Mouse (Mus musculus): Measurements from ENCODE around the gene Cpne6. TPM values are rescaled to one million over a fixed set of nuclear protein-coding genes. Genes with fewer than 3 reads are reported as not detected.

Gene Cpne6
- polyA plus RNA-seq, 1 experiment from 2014 or later, result 0.39 TPM

DNA sequence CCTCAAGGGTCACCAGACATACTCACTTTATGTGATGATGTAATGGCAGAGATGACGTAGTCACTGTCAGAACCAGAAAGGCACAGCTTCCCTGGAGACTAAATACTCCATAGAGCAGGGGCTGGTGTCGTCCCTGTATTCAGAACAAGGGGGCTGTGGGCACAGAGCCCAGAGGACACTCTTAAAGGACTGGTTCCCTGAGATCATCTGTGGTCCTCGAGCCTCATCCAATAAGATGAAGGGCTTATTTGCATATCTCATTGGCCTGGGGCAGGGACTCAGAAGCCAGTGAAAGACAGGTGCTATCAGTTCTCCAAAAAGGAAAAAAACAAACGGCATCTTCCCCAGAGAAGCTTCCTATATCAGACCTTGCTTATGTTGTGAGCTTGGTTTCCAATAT, 13.8 kb downstream of the Cpne6 start:
- H3K4me2 ChIP-seq (replicated peaks; ENCODE audit: low read depth), result no peak overlapping the region
- H3K4me3 ChIP-seq (ENCODE audit: low read depth, low read length), result no peak overlapping the region
- no peak overlapping the region for H3K27ac ChIP-seq (ENCODE audit: low read depth, low read length)
- ATAC-seq, result no peak
- peaks cover 20% of the 10 kb centered on the region for H3K27me3 ChIP-seq (replicated peaks; ENCODE audit: control insufficient read depth, insufficient read depth, low read length)
- no peaks in the 10 kb centered on the region for H3K4me1 ChIP-seq (replicated peaks; ENCODE audit: control insufficient read depth, insufficient read depth, low read length)
- H3K9ac ChIP-seq (ENCODE audit: low read depth, low read length), result no peak overlapping the region
- no peaks in the 10 kb centered on the region for H3K9me3 ChIP-seq (ENCODE audit: control insufficient read depth)
- TF ChIP-seq CTCF (IDR thresholded peaks at IDR 0.05; ENCODE audit: low read depth), result no peak
- H3K36me3 ChIP-seq (ENCODE audit: control insufficient read depth, insufficient read depth), result no peaks in the 10 kb centered on the region
- WGBS, result 48% methylated on average over 4 of the region's 4 CpGs

DNA sequence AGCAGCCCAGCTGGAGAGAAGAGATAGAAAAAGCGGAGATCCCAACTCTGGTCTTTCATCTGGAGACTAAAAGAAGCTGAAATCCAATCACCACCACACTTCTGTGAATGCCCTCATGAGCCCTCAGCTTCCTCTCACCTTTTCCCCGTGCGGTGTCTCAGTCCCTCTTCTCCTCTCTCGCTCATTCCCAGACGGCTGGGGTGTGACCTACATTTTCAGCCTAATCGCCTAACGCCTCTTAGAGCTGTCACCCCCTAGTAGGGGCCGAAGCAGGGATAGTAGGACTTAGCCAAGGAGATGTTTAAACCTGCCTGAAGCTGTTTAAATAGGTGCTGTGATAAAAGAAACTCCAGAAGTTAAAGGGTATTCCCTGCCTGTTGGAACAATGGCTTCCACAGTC, 14.5 kb downstream of the Cpne6 start, which contains the start of gene Nrl:
Gene Nrl (minus strand): TSS at position 197 of the 400 bp plus-strand sequence.
- Histone ChIP-seq H3K4me2 (replicated peaks; ENCODE audit: low read depth) (no peak within 1 kb of the TSS), H3K9me3 (ENCODE audit: control insufficient read depth) (no peaks in the 10 kb centered on the region)

DNA sequence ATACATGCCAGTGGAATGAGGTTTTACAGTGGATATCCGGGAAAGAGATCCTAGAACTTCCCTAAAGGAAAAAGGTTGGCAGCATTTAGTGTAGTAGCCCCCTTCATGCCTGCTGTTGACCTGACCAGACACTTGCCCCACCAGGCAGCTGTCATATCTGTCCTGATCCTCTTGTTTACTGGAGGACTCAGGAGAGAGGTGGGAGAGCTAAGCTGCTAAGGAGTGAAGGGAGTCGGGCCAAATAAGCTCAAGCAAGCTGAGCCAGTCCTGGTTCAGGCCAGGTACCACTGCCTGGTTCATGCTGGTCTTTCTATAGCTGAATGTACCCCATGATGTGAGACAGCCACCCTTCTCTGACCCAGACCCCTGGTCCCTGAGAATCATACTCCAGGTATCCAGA, 16.4 kb downstream of the Cpne6 start:
- no peaks in the 10 kb centered on the region for H3K4me1 ChIP-seq (replicated peaks; ENCODE audit: control insufficient read depth, insufficient read depth, low read length)
- ATAC-seq, result no peak
- whole genome bisulfite sequencing, result 82% methylated on average over 2 of the region's 2 CpGs
- no peaks in the 10 kb centered on the region for H3K36me3 ChIP-seq (ENCODE audit: control insufficient read depth, insufficient read depth)
- H3K27me3 ChIP-seq (replicated peaks; ENCODE audit: control insufficient read depth, insufficient read depth, low read length), result peaks cover 11% of the 10 kb centered on the region; the same call in 1 of the 2 replicates
- H3K9me3 ChIP-seq (ENCODE audit: control insufficient read depth), result no peaks in the 10 kb centered on the region
- no peak overlapping the region for H3K4me2 ChIP-seq (replicated peaks; ENCODE audit: low read depth)
- H3K4me3 ChIP-seq (ENCODE audit: low read depth, low read length), result no peak overlapping the region
- no peak overlapping the region for H3K9ac ChIP-seq (ENCODE audit: low read depth, low read length)
- TF ChIP-seq CTCF (IDR thresholded peaks at IDR 0.05; ENCODE audit: low read depth), result no peak
- no peak overlapping the region for H3K27ac ChIP-seq (ENCODE audit: low read depth, low read length)

More for the DNA sequence above, 14.5 kb downstream of the Cpne6 start, which contains the start of gene Nrl:
- H3K36me3 ChIP-seq (ENCODE audit: control insufficient read depth, insufficient read depth), result no peaks in the 10 kb centered on the region
- no peak within 1 kb of the TSS for H3K27ac ChIP-seq (ENCODE audit: low read depth, low read length)
- peaks cover 20% of the 10 kb centered on the region for H3K27me3 ChIP-seq (replicated peaks; ENCODE audit: control insufficient read depth, insufficient read depth, low read length)
- 22% methylated on average over 8 of the region's 8 CpGs for WGBS
- H3K4me3 ChIP-seq (ENCODE audit: low read depth, low read length), result no peak within 1 kb of the TSS
- TF ChIP-seq CTCF (IDR thresholded peaks at IDR 0.05; ENCODE audit: low read depth), result no peak
- no peak within 1 kb of the TSS for H3K9ac ChIP-seq (ENCODE audit: low read depth, low read length)
- no peak for ATAC-seq
- H3K4me1 ChIP-seq (replicated peaks; ENCODE audit: control insufficient read depth, insufficient read depth, low read length), result no peaks in the 10 kb centered on the region

DNA sequence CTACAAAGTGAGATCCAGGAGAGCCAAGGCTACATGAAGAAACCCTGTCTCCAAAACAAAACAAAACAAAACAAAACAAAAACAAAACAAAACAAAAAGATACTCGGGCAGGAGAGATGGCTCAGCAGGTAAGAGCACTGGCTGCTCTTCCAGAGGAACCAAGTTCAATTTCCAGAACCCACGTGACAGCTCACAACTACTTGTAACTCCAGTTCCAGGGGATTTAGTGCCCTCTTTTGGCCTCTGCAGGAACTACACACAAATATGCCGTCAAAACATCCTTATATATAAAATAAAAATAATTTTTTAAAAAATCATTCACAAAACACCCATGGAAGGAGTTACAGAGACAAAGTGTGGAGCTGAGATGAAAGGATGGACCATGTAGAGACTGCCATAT, 17.7 kb downstream of the Cpne6 start:
- Histone ChIP-seq H3K36me3 (ENCODE audit: control insufficient read depth, insufficient read depth) (no peaks in the 10 kb centered on the region), H3K9me3 (ENCODE audit: control insufficient read depth) (no peaks in the 10 kb centered on the region), H3K27ac (ENCODE audit: low read depth, low read length) (no peak overlapping the region), H3K4me1 (replicated peaks; ENCODE audit: control insufficient read depth, insufficient read depth, low read length) (no peaks in the 10 kb centered on the region), H3K4me2 (replicated peaks; ENCODE audit: low read depth) (no peak overlapping the region), H3K9ac (ENCODE audit: low read depth, low read length) (no peak overlapping the region), H3K4me3 (ENCODE audit: low read depth, low read length) (no peak overlapping the region), H3K27me3 (replicated peaks; ENCODE audit: control insufficient read depth, insufficient read depth, low read length) (peaks cover 5% of the 10 kb centered on the region; the same call in 1 of the 2 replicates)
- WGBS, result 20% methylated on average over 3 of the region's 3 CpGs
- no peak for ATAC-seq
- TF ChIP-seq CTCF (IDR thresholded peaks at IDR 0.05; ENCODE audit: low read depth), result peak; percentile 69

DNA sequence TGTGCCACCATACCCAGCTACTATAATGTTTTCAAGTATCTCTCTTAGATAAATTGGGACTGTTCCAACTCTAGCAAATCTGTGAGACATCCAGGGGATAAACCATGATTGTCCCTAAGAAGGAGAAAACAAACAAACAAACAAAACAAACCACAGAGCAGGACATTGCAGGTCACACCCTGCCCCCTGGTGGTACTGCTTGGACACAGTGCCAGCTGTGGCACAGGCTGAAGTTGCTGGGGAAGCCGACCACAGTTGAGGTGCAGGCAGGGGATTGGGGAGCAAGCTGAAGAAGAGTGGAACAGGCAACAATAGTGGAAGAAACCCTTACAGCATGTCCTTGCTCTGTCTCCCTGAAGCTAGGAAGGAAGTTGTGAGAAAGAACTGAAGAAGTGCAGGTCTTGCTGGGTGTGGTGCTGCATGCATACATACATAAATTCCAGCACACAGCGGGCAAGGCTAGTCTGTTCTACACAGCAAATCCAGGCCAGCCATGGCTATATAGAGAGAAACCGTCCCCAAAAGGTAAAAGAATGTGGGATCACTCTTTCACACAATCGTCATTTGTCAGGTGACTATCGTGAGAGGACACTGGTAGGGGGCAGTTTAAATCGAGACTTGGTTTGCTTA, 26.0 kb downstream of the Cpne6 start:
- Histone ChIP-seq H3K4me2 (replicated peaks; ENCODE audit: low read depth) (no peak overlapping the region), H3K4me3 (ENCODE audit: low read depth, low read length) (no peak overlapping the region), H3K27me3 (replicated peaks; ENCODE audit: control insufficient read depth, insufficient read depth, low read length) (no peaks in the 10 kb centered on the region), H3K9me3 (ENCODE audit: control insufficient read depth) (no peaks in the 10 kb centered on the region), H3K36me3 (ENCODE audit: control insufficient read depth, insufficient read depth) (no peaks in the 10 kb centered on the region), H3K4me1 (replicated peaks; ENCODE audit: control insufficient read depth, insufficient read depth, low read length) (peaks cover 4% of the 10 kb centered on the region; the same call in 1 of the 2 replicates), H3K27ac (ENCODE audit: low read depth, low read length) (no peak overlapping the region), H3K9ac (ENCODE audit: low read depth, low read length) (no peak overlapping the region)
- WGBS, result 46% methylated on average over 6 of the region's 6 CpGs
- TF ChIP-seq CTCF (IDR thresholded peaks at IDR 0.05; ENCODE audit: low read depth), result peak; percentile 87
- no peak for ATAC-seq

DNA sequence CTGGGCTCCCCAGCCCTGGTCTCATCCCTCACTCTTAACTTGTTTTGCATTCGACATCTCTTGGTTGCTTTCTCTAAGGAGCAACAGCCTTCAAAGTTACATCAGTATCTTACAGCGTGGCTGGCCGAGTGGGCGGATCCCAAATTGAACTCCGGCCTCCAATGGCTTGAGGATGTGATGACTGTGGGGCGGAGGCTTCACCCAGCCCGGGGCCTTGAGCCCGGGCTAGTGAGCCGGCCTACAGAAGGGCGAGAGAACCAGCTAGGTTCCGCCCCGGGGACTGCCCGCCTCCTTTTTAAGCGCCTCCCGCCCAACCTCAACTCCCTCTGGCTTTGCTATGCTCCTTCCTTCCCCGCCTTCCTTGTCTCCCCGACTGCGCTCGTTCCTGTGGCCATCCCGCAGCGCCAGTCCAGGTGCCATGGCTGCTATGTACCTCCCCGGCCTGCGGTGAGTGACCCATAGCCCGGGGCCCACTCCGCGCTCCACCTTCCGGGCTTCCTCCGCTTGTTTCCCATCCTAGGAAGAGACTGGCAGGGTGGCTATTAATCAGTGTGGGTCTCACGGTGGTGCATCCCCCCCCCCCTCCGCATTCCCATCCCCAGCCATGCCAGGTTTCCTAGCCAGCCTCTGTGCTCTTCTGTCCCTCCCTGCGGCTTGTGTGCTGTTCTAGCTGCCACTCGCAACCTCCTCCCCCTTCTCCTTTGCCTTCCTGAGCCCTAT, 30.0 kb downstream of the Cpne6 start, which contains the start of gene Pck2:
Gene Pck2 (plus strand): TSS at position 200 of the 720 bp plus-strand sequence.
- no peak; the same call in 1 of the 2 replicates for TF ChIP-seq CTCF (IDR thresholded peaks at IDR 0.05; ENCODE audit: low read depth)
- Histone ChIP-seq H3K4me3 (ENCODE audit: low read depth, low read length) (peak within 1 kb of the TSS; percentile 65), H3K27me3 (replicated peaks; ENCODE audit: control insufficient read depth, insufficient read depth, low read length) (no peaks in the 10 kb centered on the region), H3K27ac (ENCODE audit: low read depth, low read length) (peak within 1 kb of the TSS; percentile 87), H3K4me2 (replicated peaks; ENCODE audit: low read depth) (peak within 1 kb of the TSS; percentile 87), H3K9ac (ENCODE audit: low read depth, low read length) (peak within 1 kb of the TSS; percentile 65), H3K36me3 (ENCODE audit: control insufficient read depth, insufficient read depth) (peaks cover 19% of the 10 kb centered on the region), H3K9me3 (ENCODE audit: control insufficient read depth) (no peaks in the 10 kb centered on the region), H3K4me1 (replicated peaks; ENCODE audit: control insufficient read depth, insufficient read depth, low read length) (peaks cover 4% of the 10 kb centered on the region; the same call in 1 of the 2 replicates)
- peak; percentile 91 for ATAC-seq
- WGBS, result under 1% methylated on average over 32 of the region's 32 CpGs
